Mouse (Mus musculus) MEL (cell line): ENCODE measurements at regions not wholly inside any gene's neighbourhood (a gene's known extent, or its start where the extent isn't known, plus 50 kb on each side); places are given as distances from the start of the nearest gene placed in this dataset.

Experiments
- CHD1 ChIP-seq: IDR thresholded peaks from 2 replicates; pipeline ENCODE4 v1.6.1; 2012; ENCODE audit warnings: low read depth, mild to moderate bottlenecking, inconsistent platforms, low read length, improper control_type of control experiment
- CTCF ChIP-seq, 3 experiments: IDR thresholded peaks in 2 of 3; conservative IDR thresholded peaks in 1 of 3; 2 replicates each; pipeline ENCODE4 v1.5.1; 2011 to 2012; ENCODE audit warnings: low read length in 3 of 3, low read depth in 2 of 3, mild to moderate bottlenecking in 2 of 3, improper control_type of control experiment in 1 of 3, inconsistent platforms in 1 of 3, mixed read lengths in 1 of 3, moderate library complexity in 1 of 3; ENCODE audit not compliant: control insufficient read depth in 1 of 3, insufficient read depth in 1 of 3, poor library complexity in 1 of 3, severe bottlenecking in 1 of 3
- EP300 ChIP-seq, 2 experiments: IDR thresholded peaks; 2 replicates each; pipeline ENCODE4 v1.6.1; 2011; ENCODE audit warnings: improper control_type of control experiment in 2 of 2, low read length in 2 of 2, low read depth in 1 of 2, mild to moderate bottlenecking in 1 of 2
- MAZ ChIP-seq: IDR thresholded peaks from 2 replicates; pipeline ENCODE4 v1.6.1; 2012; ENCODE audit warnings: low read depth, mild to moderate bottlenecking, inconsistent platforms, low read length, improper control_type of control experiment
- ZMIZ1 ChIP-seq: IDR thresholded peaks from 2 replicates; pipeline ENCODE4 v1.6.1; 2012; ENCODE audit warnings: low read depth, mild to moderate bottlenecking, inconsistent platforms, low read length, improper control_type of control experiment, moderate library complexity
- ZNF384 ChIP-seq: IDR thresholded peaks from 2 replicates; pipeline ENCODE4 v1.6.1; 2012; ENCODE audit warnings: low read depth, mild to moderate bottlenecking, inconsistent platforms, low read length, improper control_type of control experiment

DNA sequence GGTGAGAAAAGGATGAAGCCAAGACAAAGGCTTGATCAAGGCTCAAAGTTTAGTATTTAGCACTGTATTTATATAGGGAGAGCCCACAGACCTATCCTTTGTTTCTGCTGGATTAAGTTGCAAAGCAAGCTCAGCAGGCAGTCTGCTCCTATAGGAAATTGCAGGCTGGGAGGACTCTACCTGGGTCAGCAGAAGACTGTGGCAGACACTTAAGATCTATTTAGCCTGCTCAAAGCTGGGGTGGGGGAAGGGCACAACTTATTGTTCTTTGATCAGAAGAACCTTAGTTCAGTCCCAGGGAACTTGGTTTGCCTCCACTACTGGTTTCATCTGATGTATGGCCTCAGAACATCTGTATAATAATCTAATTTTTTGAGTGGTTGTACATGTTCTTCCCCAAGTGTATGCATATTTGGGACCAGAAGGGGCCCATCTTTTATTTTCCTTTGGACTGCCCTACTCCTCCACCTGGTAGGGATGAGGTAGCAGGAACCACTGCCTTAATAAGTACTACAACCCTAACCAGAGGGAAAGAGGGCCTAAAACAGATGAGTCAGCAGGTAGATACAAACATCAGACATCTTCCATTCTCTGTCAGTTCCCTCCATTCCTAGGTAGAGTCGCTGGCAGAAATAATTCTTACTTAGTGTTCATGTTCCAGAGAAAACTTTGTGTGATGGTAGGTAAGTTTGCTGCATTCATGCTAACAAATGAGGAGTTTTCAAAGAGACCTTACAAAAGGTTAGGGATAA is 159.1 kb downstream of the Akr1d1 start:
- TF ChIP-seq CHD1 (no peak), MAZ (no peak), CTCF (IDR thresholded peaks at IDR 0.05 in 2 of 3, conservative IDR thresholded peaks at IDR 0.05 in 1 of 3; ENCODE audit: control insufficient read depth in 1 of 3, insufficient read depth in 1 of 3, low read depth in 2 of 3, low read length in 3 of 3, poor library complexity in 1 of 3, severe bottlenecking in 1 of 3) (no peak), ZNF384 (no peak), ZMIZ1 (no peak), EP300 (IDR thresholded peaks at IDR 0.05; ENCODE audit: low read depth in 1 of 2, low read length in 2 of 2) (no peak)
